Mouse (Mus musculus): Measurements from ENCODE around the gene Tmem132b.

GRCm38 (mm10) chr5:125649982-125650381, 118.4 kb downstream of the Tmem132b start:
- TF ChIP-seq CTCF (IDR thresholded peaks at IDR 0.05; ENCODE audit: control insufficient read depth, insufficient read depth, insufficient read length): no peak
- TF ChIP-seq MYOG (IDR thresholded peaks at IDR 0.05; ENCODE audit: control insufficient read depth, extremely low read depth, insufficient read length): no peak
- no peak for TF ChIP-seq USF1 (IDR thresholded peaks at IDR 0.05; ENCODE audit: low read depth)
- TF ChIP-seq FOSL1 (IDR thresholded peaks at IDR 0.05; ENCODE audit: insufficient read depth, low read length, poor library complexity, severe bottlenecking): no peak
